Mouse (Mus musculus) ES-E14 (cell line): ENCODE measurements around the gene Rdm1. TPM values are rescaled to one million over a fixed set of nuclear protein-coding genes. Genes with fewer than 3 reads are reported as not detected.
"Not testable (repeated sequence)": the region's sequence is repeated elsewhere in the genome, so short reads cannot be mapped to it uniquely, and the experiment has no call there.

Experiments used
- DNase-seq: peaks from one replicate; pipeline ENCODE4 v3.0.0-alpha.2; 2013; ENCODE audit warnings: low read depth, low spot score
- H3K27ac ChIP-seq: 2 replicates; pipeline ENCODE4 v1.5.1; 2012; ENCODE audit warnings: low read depth, mild to moderate bottlenecking, low read length, moderate library complexity, mixed read lengths; ENCODE audit not compliant: poor library complexity, insufficient read depth, severe bottlenecking
- H3K36me3 ChIP-seq: 2 replicates; pipeline ENCODE4 v1.6.1; 2012; ENCODE audit warnings: mild to moderate bottlenecking, low read length, moderate library complexity, mixed read lengths; ENCODE audit not compliant: control insufficient read depth, poor library complexity, insufficient read depth, severe bottlenecking
- H3K4me1 ChIP-seq, 2 experiments: fragments of 150-350 bp in 1 of 2; sonication (generic) in 1 of 2; 2 replicates each; pipeline ENCODE4 v1.6.1; 2012; ENCODE audit warnings: low read length in 2 of 2, mild to moderate bottlenecking in 1 of 2, mixed read lengths in 1 of 2; ENCODE audit not compliant: control insufficient read depth in 2 of 2, insufficient read depth in 2 of 2, poor library complexity in 1 of 2
- H3K4me3 ChIP-seq, 2 experiments: fragments of 150-350 bp in 1 of 2; sonication (generic) in 1 of 2; 2 replicates each; pipeline ENCODE4 v1.5.1; 2012; ENCODE audit warnings: low read length in 2 of 2, low read depth in 1 of 2, mild to moderate bottlenecking in 1 of 2, mixed read lengths in 1 of 2; ENCODE audit not compliant: insufficient read depth in 1 of 2, poor library complexity in 1 of 2, severe bottlenecking in 1 of 2
- H3K9ac ChIP-seq: 2 replicates; pipeline ENCODE4 v1.6.1; 2012; ENCODE audit warnings: low read depth, mild to moderate bottlenecking, low read length, mixed read lengths; ENCODE audit not compliant: poor library complexity, insufficient read depth, severe bottlenecking
- H3K9me3 ChIP-seq: fragments of 150-350 bp; sonication (generic); 2 replicates; pipeline ENCODE4 v1.6.1; 2012; ENCODE audit warnings: low read depth, mild to moderate bottlenecking, low read length; ENCODE audit not compliant: control insufficient read depth, insufficient read depth
- CHD2 ChIP-seq: IDR thresholded peaks from 2 replicates; pipeline ENCODE4 v1.6.1; 2014; ENCODE audit warnings: mild to moderate bottlenecking, low read depth, low read length, inconsistent platforms
- HCFC1 ChIP-seq: IDR thresholded peaks from 2 replicates; pipeline ENCODE4 v1.6.1; 2012; ENCODE audit warnings: low read length, inconsistent platforms, borderline replicate concordance; ENCODE audit not compliant: insufficient read depth
- MAFK ChIP-seq: IDR thresholded peaks from 2 replicates; pipeline ENCODE4 v1.6.1; 2014; ENCODE audit warnings: mild to moderate bottlenecking, low read depth, low read length, inconsistent platforms; ENCODE audit not compliant: insufficient read depth
- ZC3H11A ChIP-seq: IDR thresholded peaks from 2 replicates; pipeline ENCODE4 v1.6.1; 2012; ENCODE audit warnings: low read depth, mild to moderate bottlenecking, inconsistent platforms, low read length, borderline replicate concordance
- ZNF384 ChIP-seq: IDR thresholded peaks from 2 replicates; pipeline ENCODE4 v1.6.1; 2012; ENCODE audit warnings: low read depth, low read length, inconsistent platforms
- in situ Hi-C, 2 experiments: fragments of 600-800 bp; cut with MboI; formaldehyde crosslinking; loops; one replicate each; pipeline ENCODE4 v1.15.1; 2025; ENCODE audit warnings: low sequenced_read_pairs in 2 of 2, inconsistent platforms in 1 of 2; ENCODE audit not compliant: unreplicated experiment in 2 of 2
- total RNA-seq: library from RNA; depleted of rRNA; stranded (reverse); fragments of 300-350 nt; gene quantifications from 2 replicates; pipeline ENCODE4 v1.2.3, GENCODE M21; 2012

The Rdm1 gene
- total RNA-seq, 1 experiment: 81.1 TPM

DNA sequence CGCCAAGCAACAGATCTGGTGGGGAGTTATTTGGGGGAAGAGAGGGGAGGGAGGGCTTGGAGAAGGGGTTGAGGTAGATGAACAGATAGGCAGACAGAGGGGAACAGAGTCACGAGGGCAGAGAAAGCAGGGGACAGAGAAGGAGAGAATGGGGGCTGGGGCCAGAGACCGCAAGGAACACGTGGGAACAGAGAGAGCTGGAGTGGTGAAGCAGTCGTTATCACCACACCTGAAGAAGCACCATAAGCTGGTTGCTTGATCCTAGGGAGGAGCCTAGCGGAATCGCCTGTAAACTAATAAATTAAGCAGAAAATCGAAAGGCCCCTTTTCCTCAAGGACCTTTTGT, 373 bp upstream of the Rdm1 start:
- DNase-seq: no peak
- Histone ChIP-seq H3K4me3 (peak overlapping the region; percentile 4 to 34), H3K36me3 (peaks cover 17% of the 10 kb centered on the region), H3K27ac (peak overlapping the region; percentile 81), H3K9me3 (peaks cover 7% of the 10 kb centered on the region; the same call in 1 of the 2 replicates), H3K4me1 (peaks cover 0 to 3% of the 10 kb centered on the region in 2 experiments; a peak in 2 of 4 replicates), H3K9ac (peak overlapping the region; percentile 74)
- no peak for TF ChIP-seq HCFC1
- no peak for TF ChIP-seq CHD2
- TF ChIP-seq ZNF384: no peak
- TF ChIP-seq MAFK: no peak
- TF ChIP-seq ZC3H11A: no peak
- in situ Hi-C loops: no loop called here

DNA sequence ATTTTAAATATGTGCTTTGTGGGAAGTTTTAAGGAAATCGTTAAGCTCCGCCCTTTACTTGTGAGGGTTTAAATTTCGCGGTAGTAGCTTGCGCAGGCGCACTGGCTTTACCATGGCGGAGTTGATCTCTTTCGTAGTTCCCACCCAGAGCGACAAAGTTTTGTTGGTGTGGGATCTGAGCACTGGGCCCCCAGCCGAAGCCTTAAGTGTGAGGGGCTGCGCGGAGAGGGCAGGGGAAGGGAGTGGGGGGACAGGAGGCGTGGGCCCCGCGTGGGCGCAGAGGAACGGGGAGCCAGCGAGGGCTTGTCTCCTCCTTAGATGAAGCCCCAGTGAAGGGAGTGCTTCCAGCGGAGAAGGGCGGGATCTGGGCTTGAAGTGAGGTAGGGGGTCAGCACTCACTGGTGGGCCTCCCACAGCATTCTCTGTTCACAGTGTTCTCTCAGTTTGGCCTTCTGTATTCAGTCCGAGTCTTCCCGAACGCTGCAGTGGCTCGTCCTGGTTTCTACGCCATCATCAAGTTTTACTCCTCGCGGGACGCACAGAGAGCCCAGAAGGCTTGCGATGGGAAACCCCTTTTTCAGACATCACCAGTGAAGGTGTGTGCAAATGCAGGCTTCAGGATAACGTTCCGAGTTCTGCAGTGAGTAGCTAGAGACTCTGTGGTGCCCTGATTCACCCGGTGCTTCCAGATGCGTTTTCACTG, 1.0 kb downstream of the Rdm1 start:
- no peak for TF ChIP-seq CHD2
- no peak for TF ChIP-seq HCFC1
- no peak for TF ChIP-seq ZC3H11A
- TF ChIP-seq MAFK: no peak
- no peak for TF ChIP-seq ZNF384
- Histone ChIP-seq H3K27ac (peak overlapping the region; percentile 100), H3K4me3 (peak overlapping the region; percentile 61 to 67), H3K9me3 (peaks cover 2% of the 10 kb centered on the region; the same call in 1 of the 2 replicates), H3K4me1 (peaks cover 0 to 5% of the 10 kb centered on the region in 2 experiments; a peak in 2 of 4 replicates), H3K9ac (peak overlapping the region; percentile 87), H3K36me3 (peaks cover 23% of the 10 kb centered on the region)
- in situ Hi-C loops: no loop called here
- peak; percentile 90 for DNase-seq

- DNase-seq, H3K4me1 ChIP-seq, in situ Hi-C loops, H3K27ac ChIP-seq, H3K9me3 ChIP-seq: not testable (repeated sequence)
- H3K4me3 ChIP-seq: peak overlapping the region in 1 of 2 experiments; percentile 61; a peak in 2 of 4 replicates
- H3K9ac ChIP-seq: peak overlapping the region; percentile 35; the same call in 1 of the 2 replicates
- peaks cover 31% of the 10 kb centered on the region for H3K36me3 ChIP-seq
Observed at GRCm38 (mm10) chr11:101628733-101629417, 1.9 kb downstream of the Rdm1 start.

DNA sequence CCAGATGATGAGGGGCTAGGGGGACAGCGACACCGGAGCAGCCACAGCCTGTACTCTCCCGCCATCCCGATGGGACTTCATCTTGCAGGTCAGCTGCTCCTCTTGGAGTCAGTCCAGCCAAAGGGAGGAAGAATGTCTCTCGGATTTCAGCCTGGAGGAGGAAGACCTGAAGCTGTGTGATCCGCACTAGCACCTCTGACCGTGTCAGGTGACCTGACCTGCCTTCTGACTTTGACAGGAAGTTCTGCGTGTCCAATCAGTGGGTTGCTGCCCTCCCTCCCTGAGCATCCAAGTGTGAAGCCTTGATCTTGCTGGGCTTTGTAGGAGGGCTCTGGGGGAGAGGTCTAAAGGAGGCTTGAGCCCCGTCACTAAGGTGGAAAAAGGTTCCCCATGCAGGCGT, 8.7 kb downstream of the Rdm1 start:
- no peak overlapping the region for H3K27ac ChIP-seq
- H3K4me3 ChIP-seq: no peak overlapping the region
- H3K9me3 ChIP-seq: no peaks in the 10 kb centered on the region
- in situ Hi-C loops: no loop called here
- peaks cover 43% of the 10 kb centered on the region for H3K36me3 ChIP-seq
- H3K4me1 ChIP-seq: peaks cover 0 to 11% of the 10 kb centered on the region in 2 experiments; a peak in 1 of 4 replicates
- no peak for DNase-seq
- TF ChIP-seq ZNF384 (no peak), CHD2 (no peak), HCFC1 (no peak), MAFK (no peak), ZC3H11A (no peak)
- H3K9ac ChIP-seq: no peak overlapping the region

GRCm38 (mm10) chr11:101639761-101640160, 12.8 kb downstream of the Rdm1 start:
- Histone ChIP-seq H3K4me3 (no peak overlapping the region), H3K27ac (no peak overlapping the region), H3K4me1 (peaks cover 0 to 8% of the 10 kb centered on the region in 2 experiments; a peak in 1 of 4 replicates), H3K9ac (no peak overlapping the region), H3K9me3 (no peaks in the 10 kb centered on the region), H3K36me3 (peaks cover 17% of the 10 kb centered on the region)
- DNase-seq: no peak
- TF ChIP-seq CHD2: no peak
- no peak for TF ChIP-seq ZNF384
- no peak for TF ChIP-seq MAFK
- TF ChIP-seq ZC3H11A: no peak
- no peak for TF ChIP-seq HCFC1
- in situ Hi-C loops: no loop called here
